In the genomic region with DNA sequence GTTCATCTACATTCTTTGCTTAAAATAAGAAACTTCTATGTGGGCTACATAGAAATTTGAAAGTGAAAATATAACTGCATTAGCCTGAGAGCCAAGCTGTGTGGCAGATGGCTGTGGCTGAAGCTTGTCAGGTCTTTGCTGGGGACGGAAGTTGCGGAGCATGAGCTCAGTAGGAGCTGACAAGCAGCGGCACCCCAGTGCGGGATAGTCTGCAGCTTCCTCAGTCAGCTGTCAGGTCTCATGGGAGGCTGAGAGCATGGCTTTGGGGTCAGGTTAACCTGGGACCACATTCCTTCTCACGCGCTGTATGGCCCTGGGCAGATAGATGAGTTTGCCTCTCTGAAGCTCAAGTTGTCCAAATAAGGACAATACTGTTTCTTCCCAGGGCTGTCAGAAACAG, we compare ENCODE assay signal across 8 mouse cellular contexts. TPM values are rescaled to one million over a fixed set of nuclear protein-coding genes. Genes with fewer than 3 reads are reported as not detected.
DNase-seq lines count a peak whose midpoint lies in the region; ATAC-seq and TF ChIP-seq lines count a peak whose summit lies in the region.
"Had no signal": no experiment of that assay in that cellular context is flagged by ENCODE, and none has a peak within 500 bp of the region (broad histone marks: within the 10 kb centered on the region; RNA-seq: fewer than 3 reads in every experiment).

No protein-coding gene starts in this region.

- no peaks in the 10 kb centered on the region for H3K9me3 ChIP-seq in kidney, postnatal 0 days (replicated peaks; ENCODE audit: low read length)
- H3K9me3 ChIP-seq in kidney, embryonic 14.5 days (ENCODE audit: control insufficient read depth, low read length), result no peaks in the 10 kb centered on the region; the same call in 1 of the 2 replicates
- H3K9me3 ChIP-seq in forebrain, embryonic 16.5 days (ENCODE audit: control insufficient read depth, low read length), result no peaks in the 10 kb centered on the region
- no peaks in the 10 kb centered on the region for H3K9me3 ChIP-seq in midbrain, embryonic 16.5 days (replicated peaks; ENCODE audit: control insufficient read depth, low read length, poor library complexity, severe bottlenecking)

- H3K4me3 ChIP-seq in kidney, postnatal 0 days (replicated peaks; ENCODE audit: low read depth, low read length), result no peak overlapping the region
- no peak overlapping the region for H3K4me3 ChIP-seq in kidney, embryonic 14.5 days (ENCODE audit: low read length)
- H3K4me3 ChIP-seq in brown adipose tissue, adult 24 weeks (ENCODE audit: insufficient read depth, low read depth, low read length), result no peak overlapping the region
- no peak overlapping the region for H3K4me3 ChIP-seq in forebrain, embryonic 16.5 days (replicated peaks; ENCODE audit: low read length)
- H3K4me3 ChIP-seq in midbrain, embryonic 16.5 days (ENCODE audit: low read depth, low read length), result no peak overlapping the region
- H3K4me3 ChIP-seq: limb, embryonic 12.5 days had no signal

- no peak for DNase-seq in kidney, postnatal 0 days (ENCODE audit: low spot score)
- DNase-seq in gastrocnemius, postnatal 25 days, result no peak
- no peak for DNase-seq in urinary bladder, adult 18-20 months (ENCODE audit: low spot score in 2 of 2)

- peak overlapping the region; percentile 36; the same call in 1 of the 2 replicates for H3K27ac ChIP-seq in kidney, postnatal 0 days
- no peak overlapping the region for H3K27ac ChIP-seq in kidney, embryonic 14.5 days (ENCODE audit: low read depth, low read length)
- H3K27ac ChIP-seq in brown adipose tissue, adult 24 weeks (replicated peaks; ENCODE audit: low read depth, low read length), result peak overlapping the region; percentile 13; the same call in 1 of the 2 replicates
- peak overlapping the region; percentile 84 for H3K27ac ChIP-seq in forebrain, embryonic 16.5 days (ENCODE audit: low read length)
- peak overlapping the region; percentile 30; the same call in 1 of the 2 replicates for H3K27ac ChIP-seq in midbrain, embryonic 16.5 days (ENCODE audit: low read length)
- H3K27ac ChIP-seq: limb, embryonic 12.5 days had no signal

- no peak overlapping the region for H3K9ac ChIP-seq in kidney, postnatal 0 days (ENCODE audit: low read depth, low read length)
- no peak overlapping the region for H3K9ac ChIP-seq in kidney, embryonic 14.5 days (ENCODE audit: low read depth, low read length)
- no peak overlapping the region for H3K9ac ChIP-seq in forebrain, embryonic 16.5 days (replicated peaks; ENCODE audit: low read depth, low read length)
- H3K9ac ChIP-seq in midbrain, embryonic 16.5 days (ENCODE audit: low read depth, low read length), result no peak overlapping the region
- H3K9ac ChIP-seq: limb, embryonic 12.5 days had no signal

- peaks cover 19% of the 10 kb centered on the region; the same call in 1 of the 2 replicates for H3K36me3 ChIP-seq in kidney, postnatal 0 days (ENCODE audit: insufficient read depth, low read length)
- H3K36me3 ChIP-seq in kidney, embryonic 14.5 days (ENCODE audit: control insufficient read depth, insufficient read depth, low read length), result peaks cover 41% of the 10 kb centered on the region
- H3K36me3 ChIP-seq in forebrain, embryonic 16.5 days (ENCODE audit: control insufficient read depth, insufficient read depth), result 0 out of 2 replicates have a peak, but pooled peaks cover 2% of the 10 kb centered on the region
- peaks cover 22% of the 10 kb centered on the region for H3K36me3 ChIP-seq in midbrain, embryonic 16.5 days (ENCODE audit: control insufficient read depth, insufficient read depth, low read length)

- TF ChIP-seq CTCF in kidney, postnatal 0 days (IDR thresholded peaks at IDR 0.05; ENCODE audit: low read depth), result no peak

- WGBS in kidney, postnatal 0 days, result 65% methylated on average over 6 of the region's 6 CpGs
- 69% methylated on average over 6 of the region's 6 CpGs for WGBS in kidney, embryonic 14.5 days
- WGBS in forebrain, embryonic 16.5 days, result 48% methylated on average over 6 of the region's 6 CpGs
- 47% methylated on average over 6 of the region's 6 CpGs for WGBS in midbrain, embryonic 16.5 days

- no peaks in the 10 kb centered on the region for H3K4me1 ChIP-seq in kidney, postnatal 0 days (replicated peaks; ENCODE audit: insufficient read depth, low read length)
- 0 out of 2 replicates have a peak, but pooled peaks cover 3% of the 10 kb centered on the region for H3K4me1 ChIP-seq in kidney, embryonic 14.5 days (ENCODE audit: control insufficient read depth, insufficient read depth, low read length)
- H3K4me1 ChIP-seq in brown adipose tissue, adult 24 weeks (ENCODE audit: control insufficient read depth, insufficient read depth, insufficient read length, low read length), result peaks cover 8% of the 10 kb centered on the region
- peaks cover 22% of the 10 kb centered on the region for H3K4me1 ChIP-seq in forebrain, embryonic 16.5 days (replicated peaks; ENCODE audit: control insufficient read depth, insufficient read depth, low read length)
- peaks cover 16% of the 10 kb centered on the region for H3K4me1 ChIP-seq in midbrain, embryonic 16.5 days (ENCODE audit: control insufficient read depth, insufficient read depth, low read length)

- ATAC-seq in kidney, postnatal 0 days (replicated peaks; ENCODE audit: low FRiP score, low read depth), result no peak
- no peak; the same call in 1 of the 2 replicates for ATAC-seq in kidney, embryonic 14.5 days (ENCODE audit: low FRiP score, low TSS enrichment)
- peak; percentile 72 for ATAC-seq in forebrain, embryonic 16.5 days
- ATAC-seq in midbrain, embryonic 16.5 days, result peak; percentile 56; the same call in 1 of the 2 replicates

- H3K4me2 ChIP-seq in kidney, postnatal 0 days (ENCODE audit: low read length), result no peak overlapping the region
- H3K4me2 ChIP-seq in kidney, embryonic 14.5 days (replicated peaks; ENCODE audit: low read depth, low read length), result no peak overlapping the region
- H3K4me2 ChIP-seq in forebrain, embryonic 16.5 days (ENCODE audit: low read length), result peak overlapping the region; percentile 11
- H3K4me2 ChIP-seq in midbrain, embryonic 16.5 days (ENCODE audit: low read length), result no peak overlapping the region
- H3K4me2 ChIP-seq: limb, embryonic 12.5 days had no signal

- H3K27me3 ChIP-seq in kidney, postnatal 0 days (ENCODE audit: insufficient read depth, low read length), result no peaks in the 10 kb centered on the region
- no peaks in the 10 kb centered on the region for H3K27me3 ChIP-seq in kidney, embryonic 14.5 days (ENCODE audit: control insufficient read depth, insufficient read depth, low read length)
- no peaks in the 10 kb centered on the region for H3K27me3 ChIP-seq in forebrain, embryonic 16.5 days (replicated peaks; ENCODE audit: control insufficient read depth, insufficient read depth, low read length)
- no peaks in the 10 kb centered on the region for H3K27me3 ChIP-seq in midbrain, embryonic 16.5 days (ENCODE audit: control insufficient read depth, insufficient read depth, low read depth, low read length)
- H3K27me3 ChIP-seq: limb, embryonic 12.5 days had no signal

RNA-seq across cellular contexts. Expression of a gene that starts 37.8 kb away (rescaled TPM):
- 14.9 and 20.6 TPM in 2 replicates for polyA plus RNA-seq in kidney, postnatal 0 days (2015; fragmentation: Nextera tagmentation; extraction: Ambion mirVana)
- 19.0 and 33.3 TPM in 2 replicates for polyA plus RNA-seq in kidney, embryonic 14.5 days (2014; fragmentation: Nextera tagmentation; extraction: Ambion mirVana)
- polyA plus RNA-seq in brown adipose tissue, adult 24 weeks (2012; ENCODE audit: insufficient read depth, insufficient read length, missing spikeins), result 2.0 and 3.7 TPM in 2 replicates
- polyA plus RNA-seq in forebrain, embryonic 16.5 days (2015; fragmentation: Nextera tagmentation; extraction: Ambion mirVana), result 30.8 and 32.7 TPM in 2 replicates
- 35.2 and 36.8 TPM in 2 replicates for polyA plus RNA-seq in midbrain, embryonic 16.5 days (2015; fragmentation: Nextera tagmentation; extraction: Ambion mirVana)
- total RNA-seq in gastrocnemius, postnatal 25 days (2021), result 1 to 10 TPM; 5.3 to 7.6 TPM

RNA-seq across cellular contexts. Expression of a gene that starts 37.9 kb away (rescaled TPM):
- 10.9 TPM in 2 replicates for polyA plus RNA-seq in kidney, postnatal 0 days (2015; fragmentation: Nextera tagmentation; extraction: Ambion mirVana)
- polyA plus RNA-seq in kidney, embryonic 14.5 days (2014; fragmentation: Nextera tagmentation; extraction: Ambion mirVana), result 14.3 and 20.9 TPM in 2 replicates
- polyA plus RNA-seq in brown adipose tissue, adult 24 weeks (2012; ENCODE audit: insufficient read depth, insufficient read length, missing spikeins), result 0.48 and 1.0 TPM in 2 replicates
- polyA plus RNA-seq in forebrain, embryonic 16.5 days (2015; fragmentation: Nextera tagmentation; extraction: Ambion mirVana), result 14.4 and 16.9 TPM in 2 replicates
- polyA plus RNA-seq in midbrain, embryonic 16.5 days (2015; fragmentation: Nextera tagmentation; extraction: Ambion mirVana), result 8.9 and 10.1 TPM in 2 replicates
- under 1 TPM; 0.82 to 0.94 TPM for total RNA-seq in gastrocnemius, postnatal 25 days (2021)

RNA-seq across cellular contexts. Expression of a gene that starts 40.5 kb away (rescaled TPM):
- polyA plus RNA-seq in kidney, postnatal 0 days (2015; fragmentation: Nextera tagmentation; extraction: Ambion mirVana), result not detected in 2 replicates
- polyA plus RNA-seq in kidney, embryonic 14.5 days (2014; fragmentation: Nextera tagmentation; extraction: Ambion mirVana), result 0.06 TPM in 1 of 2 replicates, not detected in the other
- polyA plus RNA-seq in brown adipose tissue, adult 24 weeks (2012; ENCODE audit: insufficient read depth, insufficient read length, missing spikeins), result not detected in 2 replicates
- polyA plus RNA-seq in forebrain, embryonic 16.5 days (2015; fragmentation: Nextera tagmentation; extraction: Ambion mirVana), result 0.15 TPM in 1 of 2 replicates, not detected in the other
- 0.14 and 0.36 TPM in 2 replicates for polyA plus RNA-seq in midbrain, embryonic 16.5 days (2015; fragmentation: Nextera tagmentation; extraction: Ambion mirVana)
- total RNA-seq in gastrocnemius, postnatal 25 days (2021), result under 1 TPM in 1 of 2 experiments, not detected in 1; 0.20 TPM

RNA-seq across cellular contexts. Expression of a gene that starts 52.8 kb away (rescaled TPM):
- polyA plus RNA-seq in kidney, postnatal 0 days (2015; fragmentation: Nextera tagmentation; extraction: Ambion mirVana), result 2.5 and 3.0 TPM in 2 replicates
- polyA plus RNA-seq in kidney, embryonic 14.5 days (2014; fragmentation: Nextera tagmentation; extraction: Ambion mirVana), result 1.3 and 2.1 TPM in 2 replicates
- polyA plus RNA-seq in brown adipose tissue, adult 24 weeks (2012; ENCODE audit: insufficient read depth, insufficient read length, missing spikeins), result 0.46 TPM in 1 of 2 replicates, not detected in the other
- 1.4 and 1.8 TPM in 2 replicates for polyA plus RNA-seq in forebrain, embryonic 16.5 days (2015; fragmentation: Nextera tagmentation; extraction: Ambion mirVana)
- polyA plus RNA-seq in midbrain, embryonic 16.5 days (2015; fragmentation: Nextera tagmentation; extraction: Ambion mirVana), result 3.1 and 3.2 TPM in 2 replicates
- under 1 TPM in 1 of 2 experiments, not detected in 1; 0.24 TPM for total RNA-seq in gastrocnemius, postnatal 25 days (2021)

RNA-seq across cellular contexts. Expression of a gene that starts 53.7 kb away (rescaled TPM):
- polyA plus RNA-seq in kidney, postnatal 0 days (2015; fragmentation: Nextera tagmentation; extraction: Ambion mirVana), result not detected in 2 replicates
- not detected in 2 replicates for polyA plus RNA-seq in kidney, embryonic 14.5 days (2014; fragmentation: Nextera tagmentation; extraction: Ambion mirVana)
- not detected in 2 replicates for polyA plus RNA-seq in brown adipose tissue, adult 24 weeks (2012; ENCODE audit: insufficient read depth, insufficient read length, missing spikeins)
- not detected in 2 replicates for polyA plus RNA-seq in forebrain, embryonic 16.5 days (2015; fragmentation: Nextera tagmentation; extraction: Ambion mirVana)
- not detected in 2 replicates for polyA plus RNA-seq in midbrain, embryonic 16.5 days (2015; fragmentation: Nextera tagmentation; extraction: Ambion mirVana)
- total RNA-seq in gastrocnemius, postnatal 25 days (2021), result not detected
- polyA plus RNA-seq: limb, embryonic 12.5 days had no signal

Comparison
In these comparisons a context has a peak if more than half of its experiments do, and no peak if none do; other contexts are left out.
1. ATAC-seq: peak in forebrain, embryonic 16.5 days (single experiment) and midbrain, embryonic 16.5 days (single experiment); none in kidney, postnatal 0 days (single experiment) and kidney, embryonic 14.5 days (single experiment).